9 mouse cellular contexts compared by ENCODE assay signal in the genomic region with DNA sequence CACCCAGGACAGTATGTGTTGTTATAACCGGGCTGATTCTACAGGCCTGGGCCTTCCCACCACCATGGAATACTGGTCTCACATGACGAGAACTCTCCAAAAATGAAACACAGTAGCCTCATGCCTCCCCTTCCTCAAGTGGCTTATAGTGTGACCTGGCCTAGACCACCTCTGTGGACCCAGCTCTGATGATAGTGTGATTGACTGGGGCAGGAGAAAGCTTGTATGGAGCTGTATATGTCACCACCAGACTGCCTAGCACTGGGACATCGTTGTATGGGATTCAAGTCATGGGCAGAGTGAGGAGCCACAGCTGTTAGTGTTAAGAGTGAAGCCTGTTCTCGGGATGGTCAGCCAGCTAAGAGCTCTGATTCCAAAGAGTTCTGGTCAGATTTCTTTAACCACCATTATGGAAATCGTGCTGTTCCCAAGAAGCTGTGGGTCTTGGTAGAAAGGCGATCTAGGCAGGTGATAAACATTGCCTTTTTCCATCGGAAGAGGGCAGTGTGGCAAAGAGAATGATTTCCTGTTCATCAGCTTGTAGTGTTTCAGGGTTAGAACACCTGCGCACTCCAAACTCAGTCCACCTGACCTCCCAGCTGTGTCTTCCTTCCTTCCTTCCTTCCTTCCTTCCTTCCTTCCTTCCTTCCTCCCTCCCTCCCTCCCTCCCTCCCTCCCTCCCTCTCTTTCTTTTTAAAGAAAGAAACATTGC. TPM values are rescaled to one million over a fixed set of nuclear protein-coding genes. Genes with fewer than 3 reads are reported as not detected.
DNase-seq lines count a peak whose midpoint lies in the region; TF ChIP-seq lines count a peak whose summit lies in the region.
"Had no signal": no experiment of that assay in that cellular context is flagged by ENCODE, and none has a peak within 500 bp of the region (broad histone marks: within the 10 kb centered on the region; RNA-seq: fewer than 3 reads in every experiment).

No protein-coding gene starts in this region.

- H3K4me3 ChIP-seq in MEL (ENCODE audit: control insufficient read depth in 1 of 2, insufficient read depth in 1 of 2, low read depth in 2 of 2, low read length in 2 of 2): no peak overlapping the region
- H3K4me3 ChIP-seq: stomach, embryonic 15.5 days had no signal

- H3K9me3 ChIP-seq in MEL (replicated peaks; ENCODE audit: insufficient read depth, low read length): no peaks in the 10 kb centered on the region
- H3K9me3 ChIP-seq: stomach, embryonic 15.5 days had no signal

- H3K79me2 ChIP-seq in MEL (ENCODE audit: control insufficient read depth, insufficient read depth, low read length, poor library complexity): no peaks in the 10 kb centered on the region

- peak; percentile 82 for TF ChIP-seq RAD21 in MEL (IDR thresholded peaks at IDR 0.05; ENCODE audit: low read depth, low read length)

- no peak overlapping the region for H3K9ac ChIP-seq in MEL (ENCODE audit: control insufficient read depth, low read depth, low read length, poor library complexity, severe bottlenecking)
- H3K9ac ChIP-seq: stomach, embryonic 15.5 days had no signal

- no peak overlapping the region for H3K27ac ChIP-seq in MEL (ENCODE audit: control insufficient read depth, low read depth, low read length)
- H3K27ac ChIP-seq: stomach, embryonic 15.5 days had no signal

- peak; percentile 24 to 75 (median 49); a peak in 4 of 6 replicates for TF ChIP-seq CTCF in MEL (IDR thresholded peaks at IDR 0.05 in 2 of 3, conservative IDR thresholded peaks at IDR 0.05 in 1 of 3; ENCODE audit: control insufficient read depth in 1 of 3, insufficient read depth in 1 of 3, low read depth in 2 of 3, low read length in 3 of 3, poor library complexity in 1 of 3, severe bottlenecking in 1 of 3)

- DNase-seq in heart, postnatal 4 days: peak; percentile 33
- no peak for DNase-seq in heart, adult 8-10 months (ENCODE audit: low spot score)
- DNase-seq in 3T3-L1 (ENCODE audit: low read depth, low spot score): peak; percentile 72
- peak; percentile 70 for DNase-seq in MEL (ENCODE audit: low read depth, low spot score)
- DNase-seq in embryo, embryonic 11.5 days (ENCODE audit: low read depth, low spot score): peak; percentile 22
- peak; percentile 36 for DNase-seq in lung, postnatal 10 days
- no peak for DNase-seq in ovary, adult 18-20 months (ENCODE audit: low spot score)
- no peak for DNase-seq in adrenal gland, postnatal 25 days

- TF ChIP-seq EP300 in MEL (IDR thresholded peaks at IDR 0.05; ENCODE audit: low read depth in 1 of 2, low read length in 2 of 2): no peak

- TF ChIP-seq POLR2A in MEL (IDR thresholded peaks at IDR 0.05; ENCODE audit: control insufficient read depth in 1 of 2, insufficient read depth in 1 of 2, low read depth in 1 of 2, low read length in 2 of 2, poor library complexity in 1 of 2): no peak

- peaks cover 0 to 3% of the 10 kb centered on the region in 2 experiments; a peak in 2 of 4 replicates for H3K36me3 ChIP-seq in MEL (ENCODE audit: control insufficient read depth in 1 of 2, insufficient read depth in 2 of 2, low read length in 2 of 2)
- H3K36me3 ChIP-seq: stomach, embryonic 15.5 days had no signal

- H3K27me3 ChIP-seq in MEL (ENCODE audit: control insufficient read depth in 1 of 2, insufficient read depth in 2 of 2, low read length in 2 of 2): no peaks in the 10 kb centered on the region
- H3K27me3 ChIP-seq: stomach, embryonic 15.5 days had no signal

- H3K4me1 ChIP-seq in MEL (ENCODE audit: control insufficient read depth in 1 of 2, insufficient read depth in 2 of 2, low read length in 2 of 2): peaks cover 3 to 6% of the 10 kb centered on the region in 2 experiments; a peak in 1 of 4 replicates
- H3K4me1 ChIP-seq: stomach, embryonic 15.5 days had no signal

TF ChIP-seq in MEL, 35 proteins besides CTCF, POLR2A, EP300 and RAD21:
- TF ChIP-seq CHD1 (IDR thresholded peaks at IDR 0.05; ENCODE audit: low read depth, low read length): no peak
- TF ChIP-seq ZC3H11A (IDR thresholded peaks at IDR 0.05; ENCODE audit: low read depth, low read length): peak; percentile 64
- TF ChIP-seq GABPA (IDR thresholded peaks at IDR 0.05; ENCODE audit: low read depth, low read length): no peak
- TF ChIP-seq MEF2A (IDR thresholded peaks at IDR 0.05; ENCODE audit: extremely low read depth, insufficient replicate concordance, low read depth, low read length, poor library complexity, severe bottlenecking): no peak
- no peak for TF ChIP-seq NRF1 (IDR thresholded peaks at IDR 0.05; ENCODE audit: insufficient read depth, low read depth, low read length, poor library complexity, severe bottlenecking)
- no peak for TF ChIP-seq MXI1 (IDR thresholded peaks at IDR 0.05; ENCODE audit: low read depth, low read length)
- TF ChIP-seq TBP (IDR thresholded peaks at IDR 0.05; ENCODE audit: low read depth, low read length): no peak
- no peak for TF ChIP-seq BHLHE40 (IDR thresholded peaks at IDR 0.05; ENCODE audit: borderline replicate concordance, low read depth, low read length)
- peak; percentile 64 for TF ChIP-seq SMC3 (IDR thresholded peaks at IDR 0.05; ENCODE audit: low read depth, low read length)
- no peak for TF ChIP-seq TAL1 (IDR thresholded peaks at IDR 0.05; ENCODE audit: low read length)
- TF ChIP-seq CHD2 (IDR thresholded peaks at IDR 0.05; ENCODE audit: low read length): no peak
- no peak for TF ChIP-seq POLR2AphosphoS5 (IDR thresholded peaks at IDR 0.05; ENCODE audit: borderline replicate concordance, low read depth, low read length)
- no peak for TF ChIP-seq ZMIZ1 (IDR thresholded peaks at IDR 0.05; ENCODE audit: low read depth, low read length)

RNA-seq across cellular contexts. Expression of a gene that starts 7.5 kb away (rescaled TPM):
- total RNA-seq in heart, postnatal 4 days (2021): 10 to 100 TPM; 32.8 to 39.7 TPM
- 10 to 100 TPM; 37.7 to 48.5 (median 38.6) TPM for total RNA-seq in heart, adult 8-10 months (2022)
- not detected in 2 replicates for total RNA-seq in MEL (2012; rRNA removed)
- polyA plus RNA-seq in MEL (2012; ENCODE audit: insufficient read depth in 1 of 2, insufficient read length in 2 of 2, low read depth in 1 of 2, low replicate concordance in 2 of 2, missing spikeins in 1 of 2): under 1 TPM in 1 of 2 experiments, not detected in 1; 0.24 TPM
- total RNA-seq in adrenal gland, postnatal 25 days (2021): 11.4 and 15.0 TPM in 2 replicates

RNA-seq across cellular contexts. Expression of a gene that starts 45.3 kb away (rescaled TPM):
- total RNA-seq in heart, postnatal 4 days (2021): 10 to 100 TPM; 36.3 to 36.9 TPM
- total RNA-seq in heart, adult 8-10 months (2022): 10 to 100 TPM; 25.0 to 27.2 (median 27.0) TPM
- 181 and 196 TPM in 2 replicates for total RNA-seq in MEL (2012; rRNA removed)
- polyA plus RNA-seq in MEL (2012; ENCODE audit: insufficient read depth in 1 of 2, insufficient read length in 2 of 2, low read depth in 1 of 2, low replicate concordance in 2 of 2, missing spikeins in 1 of 2): 100 to 1,000 TPM in 1 of 2 experiments, not detected in 1; 162 TPM
- total RNA-seq in adrenal gland, postnatal 25 days (2021): 42.9 and 50.9 TPM in 2 replicates

RNA-seq across cellular contexts. Expression of a gene that starts 45.3 kb away (rescaled TPM):
- 10 to 100 TPM; 53.4 to 54.4 TPM for total RNA-seq in heart, postnatal 4 days (2021)
- 10 to 100 TPM; 39.8 to 46.0 (median 43.6) TPM for total RNA-seq in heart, adult 8-10 months (2022)
- total RNA-seq in MEL (2012; rRNA removed): 51.7 and 51.8 TPM in 2 replicates
- polyA plus RNA-seq in MEL (2012; ENCODE audit: insufficient read depth in 1 of 2, insufficient read length in 2 of 2, low read depth in 1 of 2, low replicate concordance in 2 of 2, missing spikeins in 1 of 2): 10 to 100 TPM; 92.0 to 98.1 TPM
- total RNA-seq in adrenal gland, postnatal 25 days (2021): 77.8 and 87.8 TPM in 2 replicates

RNA-seq across cellular contexts. Expression of a gene that starts 57.6 kb away (rescaled TPM):
- under 1 TPM; 0.10 to 0.25 TPM for total RNA-seq in heart, postnatal 4 days (2021)
- under 1 TPM; 0.11 to 0.28 (median 0.20) TPM for total RNA-seq in heart, adult 8-10 months (2022)
- total RNA-seq in MEL (2012; rRNA removed): not detected in 2 replicates
- polyA plus RNA-seq in MEL (2012; ENCODE audit: insufficient read depth in 1 of 2, insufficient read length in 2 of 2, low read depth in 1 of 2, low replicate concordance in 2 of 2, missing spikeins in 1 of 2): not detected
- 0.12 and 0.24 TPM in 2 replicates for total RNA-seq in adrenal gland, postnatal 25 days (2021)

Comparison
In these comparisons a context has a peak if more than half of its experiments do, and no peak if none do; other contexts are left out.
1. DNase-seq: peak in heart, postnatal 4 days (single experiment), 3T3-L1 (single experiment), MEL (single experiment), embryo, embryonic 11.5 days (single experiment) and lung, postnatal 10 days (single experiment); none in heart, adult 8-10 months (single experiment), ovary, adult 18-20 months (single experiment) and adrenal gland, postnatal 25 days (single experiment).
2. RNA of a gene that starts 7.5 kb away (total RNA-seq): 32.8 to 39.7 TPM in heart, postnatal 4 days, 37.7 to 48.5 TPM in heart, adult 8-10 months and 11.4 to 15.0 TPM in adrenal gland, postnatal 25 days; not detected in MEL; every median in the first group is over 10 times any median in the second.